Mouse (Mus musculus) stomach, embryonic 16.5 days (tissue): ENCODE data around the gene Nsmce3. TPM values are rescaled to one million over a fixed set of nuclear protein-coding genes. Genes with fewer than 3 reads are reported as not detected.

ENCODE experiments used
- ATAC-seq: fragments of 200-750 bp; cut with Nextera tagmentation; 2 replicates; pipeline ENCODE4 v1.8.0; 2017; ENCODE audit warnings: moderate number of reproducible peaks, moderate TSS enrichment; ENCODE audit not compliant: insufficient read depth, low FRiP score
- H3K27ac ChIP-seq: fragments of 300-500 bp; sonication (generic); 2 replicates; pipeline ENCODE4 v1.5.1; 2014; ENCODE audit warnings: low read length
- H3K27me3 ChIP-seq: fragments of 300-500 bp; sonication (generic); 2 replicates; pipeline ENCODE4 v1.6.1; 2014; ENCODE audit warnings: low read length, control low read depth, mixed read lengths; ENCODE audit not compliant: control insufficient read depth, insufficient read depth
- H3K36me3 ChIP-seq: fragments of 300-500 bp; sonication (generic); 2 replicates; pipeline ENCODE4 v1.6.1; 2014; ENCODE audit warnings: low read length; ENCODE audit not compliant: control insufficient read depth, insufficient read depth
- H3K4me1 ChIP-seq: fragments of 300-500 bp; sonication (generic); 2 replicates; pipeline ENCODE4 v1.6.1; 2014; ENCODE audit warnings: low read length, control low read depth, mixed read lengths; ENCODE audit not compliant: control insufficient read depth, insufficient read depth
- H3K4me2 ChIP-seq: fragments of 300-500 bp; sonication (generic); 2 replicates; pipeline ENCODE4 v1.6.1; 2014; ENCODE audit warnings: low read depth, low read length, mixed read lengths
- H3K4me3 ChIP-seq: fragments of 300-500 bp; sonication (generic); replicated peaks from 2 replicates; pipeline ENCODE4 v1.5.1; 2014; ENCODE audit warnings: mild to moderate bottlenecking, low read length
- H3K9ac ChIP-seq: fragments of 300-500 bp; sonication (generic); 2 replicates; pipeline ENCODE4 v1.6.1; 2014; ENCODE audit warnings: low read length
- H3K9me3 ChIP-seq: fragments of 300-500 bp; sonication (generic); replicated peaks from 2 replicates; pipeline ENCODE4 v1.6.1; 2016; ENCODE audit warnings: low read length, control low read depth; ENCODE audit not compliant: control insufficient read depth
- WGBS: fragments of 180-500 bp; shearing (Covaris S2); extraction: QIAGEN DNeasy Blood & Tissue Kit; methylation state at CpG from one replicate; pipeline ENCODE4 v1.1.7; 2014; 5-methylcytosine and 5-hydroxymethylcytosine counted together
- polyA plus RNA-seq: library from polyadenylated mRNA; unstranded; fragments of >200 nt; fragmentation: Nextera tagmentation; extraction: Ambion mirVana; gene quantifications from 2 replicates; pipeline ENCODE4 v1.2.1, GENCODE M21; 2015

Nsmce3 gene
- polyA plus RNA-seq, 1 experiment from 2014 or later: 10.6 TPM

- WGBS: 86% methylated on average over 4 of the region's 4 CpGs
- Histone ChIP-seq H3K4me2 (no peak overlapping the region), H3K27me3 (no peaks in the 10 kb centered on the region), H3K9me3 (no peaks in the 10 kb centered on the region), H3K27ac (no peak overlapping the region), H3K4me3 (no peak overlapping the region), H3K4me1 (peaks cover 13% of the 10 kb centered on the region), H3K36me3 (no peaks in the 10 kb centered on the region), H3K9ac (no peak overlapping the region)
- ATAC-seq: no peak
Measured at GRCm38 (mm10) chr7:64874941-64875340, 2.1 kb upstream of the Nsmce3 start.

GRCm38 (mm10) chr7:64873266-64873665, 469 bp upstream of the Nsmce3 start:
- no peaks in the 10 kb centered on the region for H3K27me3 ChIP-seq
- H3K4me2 ChIP-seq: peak overlapping the region; percentile 63
- H3K9ac ChIP-seq: peak overlapping the region; percentile 35; the same call in 1 of the 2 replicates
- 39% methylated on average over 11 of the region's 11 CpGs for WGBS
- H3K27ac ChIP-seq: peak overlapping the region; percentile 97
- peak overlapping the region; percentile 91 for H3K4me3 ChIP-seq
- ATAC-seq: 0 out of 2 replicates have a peak, but pooled peaks have one; percentile 1
- no peaks in the 10 kb centered on the region for H3K9me3 ChIP-seq
- H3K36me3 ChIP-seq: no peaks in the 10 kb centered on the region
- H3K4me1 ChIP-seq: peaks cover 13% of the 10 kb centered on the region

DNA sequence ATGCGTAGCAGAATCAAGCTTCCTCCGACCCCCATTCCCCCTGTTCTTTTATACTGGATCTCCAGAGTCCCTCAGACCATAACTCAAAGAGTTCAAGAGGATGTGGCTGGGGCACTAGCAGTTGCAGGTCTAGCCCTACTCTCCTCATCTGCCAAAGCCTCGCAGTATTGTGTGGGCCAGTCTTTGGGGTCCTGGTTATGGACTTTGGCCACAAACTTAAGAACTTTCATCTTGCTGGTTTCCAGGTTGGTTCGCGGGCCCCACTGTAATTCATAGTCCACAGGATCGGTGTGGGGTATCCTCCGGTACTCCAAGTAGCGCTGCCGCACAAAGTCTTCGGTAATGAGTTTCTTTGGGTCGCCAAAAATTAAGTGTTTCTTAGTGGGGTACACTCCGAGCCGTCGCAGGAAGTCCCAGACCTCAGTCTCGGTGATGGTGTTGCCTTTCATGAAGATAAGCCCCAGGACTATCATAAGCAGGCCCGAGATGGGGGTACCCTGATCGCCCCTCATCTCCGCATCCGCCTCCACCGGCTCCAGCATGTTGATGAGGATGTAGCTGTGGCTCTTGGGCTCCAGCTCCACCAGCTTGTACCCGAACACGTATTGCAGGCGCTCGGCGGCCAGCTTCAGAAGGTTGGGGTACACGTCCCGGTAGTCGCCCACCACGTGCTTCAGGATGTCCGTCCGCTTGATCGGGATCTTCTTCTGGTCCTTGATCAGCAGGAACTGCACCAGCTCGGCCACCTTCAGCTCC, 632 bp downstream of the Nsmce3 start:
- peak overlapping the region; percentile 97 for H3K27ac ChIP-seq
- 1% methylated on average over 33 of the region's 33 CpGs for WGBS
- peak overlapping the region; percentile 97 for H3K4me2 ChIP-seq
- peak overlapping the region; percentile 91 for H3K4me3 ChIP-seq
- peak overlapping the region; percentile 98 for H3K9ac ChIP-seq
- peaks cover 13% of the 10 kb centered on the region for H3K4me1 ChIP-seq
- H3K27me3 ChIP-seq: no peaks in the 10 kb centered on the region
- peak; percentile 45 for ATAC-seq
- H3K36me3 ChIP-seq: no peaks in the 10 kb centered on the region
- no peaks in the 10 kb centered on the region for H3K9me3 ChIP-seq

DNA sequence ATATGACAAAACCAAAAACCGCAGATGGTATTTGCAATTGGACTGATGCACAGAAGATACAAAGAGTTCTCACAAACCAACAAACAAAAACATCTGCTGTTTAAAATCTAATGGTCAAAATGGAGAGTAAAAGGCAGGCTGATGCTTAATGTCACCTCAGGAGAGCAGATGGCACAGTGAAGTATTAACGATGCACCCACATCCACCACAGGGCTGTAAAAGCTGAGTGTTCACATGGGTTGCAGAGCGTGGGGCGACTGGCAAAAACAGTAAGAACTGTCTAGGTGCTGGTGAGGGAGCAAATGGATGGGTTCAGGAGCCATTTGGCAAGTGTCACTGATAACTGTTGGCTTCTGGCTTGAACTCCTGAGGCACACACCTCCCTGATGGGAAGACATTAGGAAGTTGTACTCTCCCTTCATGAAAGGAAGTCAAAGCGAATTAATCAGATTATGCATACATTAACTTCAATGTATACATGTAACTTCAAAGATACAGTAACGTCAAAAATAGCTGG, 3.2 kb downstream of the Nsmce3 start:
- no peak for ATAC-seq
- WGBS: 80% methylated on average over 6 of the region's 6 CpGs
- H3K27ac ChIP-seq: no peak overlapping the region

DNA sequence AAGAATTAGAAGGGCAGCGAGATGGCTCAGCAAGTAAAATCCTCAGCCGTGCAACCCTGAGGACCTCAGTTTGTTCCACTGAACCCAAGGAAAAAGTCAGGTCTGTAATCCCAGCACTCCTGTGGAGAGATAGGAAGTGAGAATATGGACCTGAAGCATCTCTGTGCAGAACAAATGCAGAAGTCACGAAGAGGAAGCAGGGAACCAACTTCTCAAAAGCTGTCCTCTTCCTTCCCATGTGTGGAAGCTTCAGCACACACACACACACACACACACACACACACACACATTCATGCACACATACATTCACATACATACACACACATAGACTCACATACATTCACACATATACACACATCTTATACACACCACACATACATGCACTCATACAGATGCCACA, 9.3 kb downstream of the Nsmce3 start:
- no peaks in the 10 kb centered on the region for H3K27me3 ChIP-seq
- WGBS: 82% methylated on average over 3 of the region's 3 CpGs
- no peaks in the 10 kb centered on the region for H3K36me3 ChIP-seq
- no peak overlapping the region for H3K4me3 ChIP-seq
- H3K27ac ChIP-seq: no peak overlapping the region
- no peak for ATAC-seq
- H3K4me1 ChIP-seq: no peaks in the 10 kb centered on the region
- H3K4me2 ChIP-seq: no peak overlapping the region
- no peak overlapping the region for H3K9ac ChIP-seq
- H3K9me3 ChIP-seq: no peaks in the 10 kb centered on the region

More for the DNA sequence above, 3.2 kb downstream of the Nsmce3 start:
- Histone ChIP-seq H3K4me2 (no peak overlapping the region), H3K4me3 (no peak overlapping the region), H3K36me3 (no peaks in the 10 kb centered on the region), H3K27me3 (no peaks in the 10 kb centered on the region), H3K9ac (no peak overlapping the region), H3K4me1 (peaks cover 13% of the 10 kb centered on the region), H3K9me3 (no peaks in the 10 kb centered on the region)

DNA sequence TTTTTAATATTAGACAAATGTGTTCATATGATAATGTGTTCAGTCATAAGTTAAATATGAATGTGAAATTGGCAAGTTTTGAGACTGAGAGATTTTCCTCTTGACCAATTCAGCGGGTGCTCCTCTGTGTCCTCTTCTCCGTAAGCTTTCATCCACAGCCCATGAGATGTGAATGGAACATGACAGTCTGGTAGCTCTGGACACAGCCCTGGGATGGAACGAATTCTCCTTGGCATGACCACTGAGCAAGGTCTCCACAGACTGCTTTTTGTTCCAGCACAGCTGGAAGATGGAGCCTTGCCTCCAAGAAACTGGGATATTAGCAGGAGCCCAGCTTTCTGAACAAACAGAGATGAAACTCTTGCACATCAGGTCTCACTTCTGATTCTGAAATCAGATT, 9.8 kb downstream of the Nsmce3 start:
- Histone ChIP-seq H3K9ac (no peak overlapping the region), H3K9me3 (no peaks in the 10 kb centered on the region), H3K4me1 (no peaks in the 10 kb centered on the region), H3K4me3 (no peak overlapping the region), H3K27ac (no peak overlapping the region), H3K27me3 (no peaks in the 10 kb centered on the region), H3K4me2 (no peak overlapping the region), H3K36me3 (no peaks in the 10 kb centered on the region)
- no peak for ATAC-seq
- 74% methylated on average over 3 of the region's 3 CpGs for WGBS

- Histone ChIP-seq H3K9me3 (no peaks in the 10 kb centered on the region), H3K9ac (no peak overlapping the region), H3K4me1 (no peaks in the 10 kb centered on the region), H3K27ac (no peak overlapping the region), H3K36me3 (no peaks in the 10 kb centered on the region), H3K27me3 (no peaks in the 10 kb centered on the region), H3K4me2 (no peak overlapping the region), H3K4me3 (no peak overlapping the region)
- no peak for ATAC-seq
- WGBS: 68% methylated on average over 12 of the region's 12 CpGs
Measured at GRCm38 (mm10) chr7:64856526-64857082, 16.2 kb downstream of the Nsmce3 start.

DNA sequence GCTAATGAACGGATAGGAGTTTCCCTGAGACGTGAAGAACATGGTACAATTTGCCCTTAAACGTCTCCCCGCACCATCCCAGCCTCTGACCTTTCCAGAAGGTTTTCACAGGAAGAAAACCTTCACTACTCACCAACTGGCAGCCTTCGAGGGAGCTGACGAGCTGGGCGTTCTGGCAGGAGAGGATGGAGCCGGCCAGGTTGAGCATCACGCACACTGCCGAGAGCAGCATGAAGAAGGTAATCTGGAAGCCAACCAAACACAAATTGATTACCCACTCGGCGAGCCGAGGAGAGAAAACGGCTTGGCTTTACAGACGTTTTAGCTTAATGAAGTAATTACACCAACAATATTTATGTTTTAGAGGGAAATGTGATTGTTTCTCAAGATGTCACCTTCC, 16.8 kb downstream of the Nsmce3 start:
- Histone ChIP-seq H3K4me2 (no peak overlapping the region), H3K27ac (no peak overlapping the region), H3K27me3 (no peaks in the 10 kb centered on the region)

GRCm38 (mm10) chr7:64855389-64855927, 17.3 kb downstream of the Nsmce3 start:
- no peaks in the 10 kb centered on the region for H3K9me3 ChIP-seq
- ATAC-seq: no peak
- 81% methylated on average over 5 of the region's 10 CpGs for WGBS

More for the DNA sequence above, 16.8 kb downstream of the Nsmce3 start:
- Histone ChIP-seq H3K4me1 (no peaks in the 10 kb centered on the region), H3K9ac (no peak overlapping the region), H3K36me3 (no peaks in the 10 kb centered on the region), H3K4me3 (no peak overlapping the region), H3K9me3 (no peaks in the 10 kb centered on the region)
- WGBS: 58% methylated on average over 15 of the region's 15 CpGs
- no peak for ATAC-seq

More at GRCm38 (mm10) chr7:64855389-64855927, 17.3 kb downstream of the Nsmce3 start:
- no peaks in the 10 kb centered on the region for H3K36me3 ChIP-seq
- H3K4me3 ChIP-seq: no peak overlapping the region
- H3K27me3 ChIP-seq: no peaks in the 10 kb centered on the region
- H3K4me1 ChIP-seq: no peaks in the 10 kb centered on the region
- no peak overlapping the region for H3K4me2 ChIP-seq
- no peak overlapping the region for H3K27ac ChIP-seq
- no peak overlapping the region for H3K9ac ChIP-seq
